Mouse (Mus musculus): ENCODE results near the gene Pdlim4.

DNA sequence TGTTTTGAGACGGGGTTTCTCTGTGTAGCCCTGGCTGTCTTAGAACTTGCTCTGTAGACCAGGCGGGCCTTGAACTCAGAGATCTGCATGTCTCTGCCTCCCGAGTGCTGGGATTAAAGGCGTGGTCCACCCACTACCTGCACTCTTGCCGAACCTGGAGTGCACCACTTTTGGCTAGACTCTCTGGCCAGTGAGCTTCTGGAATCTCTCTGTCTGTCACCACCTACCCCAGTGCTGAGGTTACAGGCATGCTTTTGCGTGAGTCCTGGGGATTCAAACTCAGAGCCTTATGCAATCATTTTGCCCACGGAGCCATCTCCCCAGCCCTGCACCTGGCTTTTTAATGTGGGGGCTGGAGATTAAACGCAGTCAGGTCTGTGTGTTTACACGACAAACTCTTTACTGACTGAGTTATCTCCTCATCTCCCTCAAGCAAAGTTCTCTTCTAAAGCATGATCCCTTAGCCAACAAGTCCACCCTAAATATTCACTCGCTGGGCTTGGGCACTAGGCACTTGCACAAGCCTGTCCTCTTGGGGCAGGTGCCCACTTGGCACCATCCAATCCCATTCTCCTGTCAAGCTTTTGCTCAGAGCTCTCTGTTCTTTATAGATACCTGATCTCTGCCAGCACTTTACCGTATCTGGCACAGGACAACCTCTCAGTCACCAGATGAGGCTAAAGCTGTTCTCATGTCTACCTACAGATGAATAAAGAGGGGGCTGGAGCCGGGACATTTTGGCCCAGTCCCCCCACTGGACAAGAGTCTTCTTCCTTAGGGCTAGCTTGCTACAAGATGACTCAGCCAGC is 3.5 kb downstream of the Pdlim4 start:
- no peak for TF ChIP-seq CTCF (IDR thresholded peaks at IDR 0.05; ENCODE audit: borderline replicate concordance, insufficient read depth, low read length)
- TF ChIP-seq POLR2A (IDR thresholded peaks at IDR 0.05; ENCODE audit: low read depth, low read length), result no peak
